ENCODE assay signal across 9 mouse cellular contexts in the genomic region with DNA sequence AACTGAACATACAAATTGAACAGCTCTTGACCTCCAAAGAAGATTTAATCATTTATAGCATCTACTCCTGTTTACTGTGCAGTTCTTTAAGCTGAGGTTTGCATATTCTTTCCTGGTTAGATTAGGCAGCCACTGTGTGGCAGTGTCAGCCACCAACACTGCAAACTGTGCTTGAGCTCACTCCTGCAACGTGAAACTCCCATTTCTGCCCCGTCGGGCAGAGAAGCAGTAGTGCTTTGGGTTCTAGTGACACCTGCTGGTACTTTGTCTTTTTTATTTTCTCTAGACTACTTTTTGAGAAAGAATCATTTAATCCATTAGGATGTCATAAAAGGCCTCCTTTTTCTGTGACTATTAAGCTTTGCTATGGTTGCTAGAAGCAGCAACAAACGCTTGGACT.
A peak's percentile ranks its signal among the peaks of the same experiment; 100 is the strongest.
DNase-seq lines count a peak whose midpoint lies in the region; ATAC-seq and TF ChIP-seq lines count a peak whose summit lies in the region.
"Had no signal": no experiment of that assay in that cellular context is flagged by ENCODE, and none has a peak within 500 bp of the region (broad histone marks: within the 10 kb centered on the region; RNA-seq: fewer than 3 reads in every experiment).

No protein-coding gene starts in this region.

- no peak overlapping the region for H3K4me2 ChIP-seq in forebrain, embryonic 11.5 days (ENCODE audit: low read depth, low read length, severe bottlenecking)
- no peak overlapping the region for H3K4me2 ChIP-seq in forebrain, embryonic 12.5 days
- no peak overlapping the region for H3K4me2 ChIP-seq in heart, postnatal 0 days (ENCODE audit: low read depth, low read length)
- H3K4me2 ChIP-seq in stomach, embryonic 14.5 days (replicated peaks; ENCODE audit: low read depth, low read length): no peak overlapping the region
- H3K4me2 ChIP-seq: liver, embryonic 13.5 days had no signal

- peak; percentile 50 for DNase-seq in forebrain, embryonic 11.5 days (ENCODE audit: low spot score)
- peak; percentile 20 for DNase-seq in ES-E14 (ENCODE audit: low read depth, low spot score)
- peak; percentile 57 to 61 for DNase-seq in cerebellum, postnatal 14 days
- peak; percentile 86 for DNase-seq in heart, postnatal 0 days (ENCODE audit: low spot score)
- peak; percentile 21 to 81 for DNase-seq in layer of hippocampus, adult 18-20 months (ENCODE audit: low spot score in 2 of 2)
- peak; percentile 73 for DNase-seq in lung, postnatal 25 days (ENCODE audit: low spot score)
- DNase-seq: liver, embryonic 13.5 days had no signal

- no peaks in the 10 kb centered on the region for H3K9me3 ChIP-seq in forebrain, embryonic 11.5 days (ENCODE audit: control insufficient read depth, low read length)
- H3K9me3 ChIP-seq in forebrain, embryonic 12.5 days: no peaks in the 10 kb centered on the region
- H3K9me3 ChIP-seq in ES-E14 (ENCODE audit: control insufficient read depth, insufficient read depth, low read depth, low read length): no peaks in the 10 kb centered on the region
- H3K9me3 ChIP-seq in heart, postnatal 0 days (replicated peaks; ENCODE audit: control insufficient read depth, low read length): no peaks in the 10 kb centered on the region
- H3K9me3 ChIP-seq in stomach, embryonic 14.5 days (ENCODE audit: control insufficient read depth, low read depth, low read length): no peaks in the 10 kb centered on the region
- H3K9me3 ChIP-seq: liver, embryonic 13.5 days had no signal

- H3K4me1 ChIP-seq in forebrain, embryonic 11.5 days (replicated peaks; ENCODE audit: control insufficient read depth, insufficient read depth, low read length): no peaks in the 10 kb centered on the region
- no peaks in the 10 kb centered on the region for H3K4me1 ChIP-seq in forebrain, embryonic 12.5 days
- no peaks in the 10 kb centered on the region for H3K4me1 ChIP-seq in ES-E14 (ENCODE audit: control insufficient read depth in 2 of 2, insufficient read depth in 2 of 2, low read length in 2 of 2, poor library complexity in 1 of 2)
- H3K4me1 ChIP-seq in heart, postnatal 0 days (ENCODE audit: control insufficient read depth, insufficient read depth): 0 out of 2 replicates have a peak, but pooled peaks cover 6% of the 10 kb centered on the region
- no peaks in the 10 kb centered on the region for H3K4me1 ChIP-seq in stomach, embryonic 14.5 days (ENCODE audit: control insufficient read depth, insufficient read depth, low read length)

- 25% methylated on average over 4 of the region's 4 CpGs for WGBS in forebrain, embryonic 11.5 days
- WGBS in forebrain, embryonic 12.5 days: 24% methylated on average over 4 of the region's 4 CpGs
- WGBS in heart, postnatal 0 days: 19% methylated on average over 4 of the region's 4 CpGs
- WGBS in stomach, embryonic 14.5 days: 26% methylated on average over 4 of the region's 4 CpGs

- TF ChIP-seq CTCF in heart, postnatal 0 days (IDR thresholded peaks at IDR 0.05; ENCODE audit: low read depth): peak; percentile 83

- no peak overlapping the region for H3K9ac ChIP-seq in forebrain, embryonic 11.5 days (ENCODE audit: low read length)
- H3K9ac ChIP-seq in forebrain, embryonic 12.5 days: no peak overlapping the region
- H3K9ac ChIP-seq in ES-E14 (ENCODE audit: insufficient read depth, low read depth, low read length, poor library complexity, severe bottlenecking): no peak overlapping the region
- H3K9ac ChIP-seq in heart, postnatal 0 days (replicated peaks; ENCODE audit: low read depth, low read length): no peak overlapping the region
- no peak overlapping the region for H3K9ac ChIP-seq in stomach, embryonic 14.5 days (replicated peaks; ENCODE audit: low read depth, low read length)
- H3K9ac ChIP-seq: liver, embryonic 13.5 days had no signal

- in situ Hi-C loops in ES-E14 (cut with MboI; ENCODE audit: low sequenced_read_pairs in 2 of 2, unreplicated experiment in 2 of 2): no loop called here

- no peaks in the 10 kb centered on the region for H3K27me3 ChIP-seq in forebrain, embryonic 11.5 days (ENCODE audit: control insufficient read depth, insufficient read depth, low read length)
- no peaks in the 10 kb centered on the region for H3K27me3 ChIP-seq in forebrain, embryonic 12.5 days
- no peaks in the 10 kb centered on the region for H3K27me3 ChIP-seq in heart, postnatal 0 days (ENCODE audit: control insufficient read depth, insufficient read depth, low read length)
- H3K27me3 ChIP-seq in stomach, embryonic 14.5 days (ENCODE audit: control insufficient read depth, insufficient read depth, low read length): no peaks in the 10 kb centered on the region
- H3K27me3 ChIP-seq: liver, embryonic 13.5 days had no signal

- H3K36me3 ChIP-seq in forebrain, embryonic 11.5 days (ENCODE audit: control insufficient read depth, insufficient read depth, low read length): no peaks in the 10 kb centered on the region
- 0 out of 2 replicates have a peak, but pooled peaks cover 4% of the 10 kb centered on the region for H3K36me3 ChIP-seq in forebrain, embryonic 12.5 days (replicated peaks)
- H3K36me3 ChIP-seq in ES-E14 (ENCODE audit: control insufficient read depth, insufficient read depth, low read length, poor library complexity, severe bottlenecking): no peaks in the 10 kb centered on the region
- peaks cover 8% of the 10 kb centered on the region for H3K36me3 ChIP-seq in heart, postnatal 0 days (replicated peaks; ENCODE audit: control insufficient read depth, insufficient read depth, low read length)
- H3K36me3 ChIP-seq in stomach, embryonic 14.5 days (ENCODE audit: control insufficient read depth, insufficient read depth, low read length): no peaks in the 10 kb centered on the region

- no peak for TF ChIP-seq EP300 in heart, postnatal 0 days (IDR thresholded peaks at IDR 0.05; ENCODE audit: low read depth)

- no peak overlapping the region for H3K4me3 ChIP-seq in forebrain, embryonic 11.5 days (ENCODE audit: low read depth, low read length)
- no peak overlapping the region for H3K4me3 ChIP-seq in forebrain, embryonic 12.5 days (replicated peaks)
- no peak overlapping the region for H3K4me3 ChIP-seq in ES-E14 (ENCODE audit: insufficient read depth in 1 of 2, low read depth in 1 of 2, low read length in 2 of 2, poor library complexity in 1 of 2, severe bottlenecking in 1 of 2)
- no peak overlapping the region for H3K4me3 ChIP-seq in heart, postnatal 0 days (ENCODE audit: low read depth, low read length)
- no peak overlapping the region for H3K4me3 ChIP-seq in stomach, embryonic 14.5 days (ENCODE audit: low read depth, low read length)
- H3K4me3 ChIP-seq: liver, embryonic 13.5 days had no signal

- H3K27ac ChIP-seq in forebrain, embryonic 11.5 days (ENCODE audit: low read depth, low read length): no peak overlapping the region
- no peak overlapping the region for H3K27ac ChIP-seq in forebrain, embryonic 12.5 days
- no peak overlapping the region for H3K27ac ChIP-seq in ES-E14 (ENCODE audit: insufficient read depth, low read depth, low read length, poor library complexity, severe bottlenecking)
- 0 out of 2 replicates have a peak overlapping the region, but pooled peaks have one; percentile 20 for H3K27ac ChIP-seq in heart, postnatal 0 days (ENCODE audit: low read depth)
- H3K27ac ChIP-seq in stomach, embryonic 14.5 days (ENCODE audit: low read length): no peak overlapping the region
- H3K27ac ChIP-seq: liver, embryonic 13.5 days had no signal

- ATAC-seq in forebrain, embryonic 11.5 days (replicated peaks; ENCODE audit: low FRiP score): 0 out of 2 replicates have a peak, but pooled peaks have one; percentile 30
- no peak for ATAC-seq in forebrain, embryonic 12.5 days (ENCODE audit: low FRiP score)
- peak; percentile 89 for ATAC-seq in heart, postnatal 0 days (ENCODE audit: insufficient read depth, low read depth)
- peak; percentile 79; the same call in 1 of the 2 replicates for ATAC-seq in stomach, embryonic 14.5 days (ENCODE audit: insufficient number of reproducible peaks, insufficient read depth, low FRiP score, low read depth)

TF ChIP-seq in ES-E14, 5 proteins besides CTCF, POLR2A, EP300 and RAD21:
- no peak for TF ChIP-seq CHD2 (IDR thresholded peaks at IDR 0.05; ENCODE audit: low read depth, low read length)
- peak; percentile 13; the same call in 1 of the 2 replicates for TF ChIP-seq ZC3H11A (IDR thresholded peaks at IDR 0.05; ENCODE audit: borderline replicate concordance, low read depth, low read length)
TF ChIP-seq in ES-E14: peak in this region for 1.

Comparison
In these comparisons a context has a peak if more than half of its experiments do, and no peak if none do; other contexts are left out.
1. DNase-seq: peak in every context shown above with its lines; median percentile 86 in heart, postnatal 0 days; 73 in lung, postnatal 25 days; 59 in cerebellum, postnatal 14 days; 51 in layer of hippocampus, adult 18-20 months; 50 in forebrain, embryonic 11.5 days; 20 in ES-E14.